Mouse (Mus musculus): ENCODE results near the gene Rpe. TPM values are rescaled to one million over a fixed set of nuclear protein-coding genes. Genes with fewer than 3 reads are reported as not detected.

Gene Rpe
- polyA plus RNA-seq, 1 experiment from 2014 or later: 30.1 TPM

DNA sequence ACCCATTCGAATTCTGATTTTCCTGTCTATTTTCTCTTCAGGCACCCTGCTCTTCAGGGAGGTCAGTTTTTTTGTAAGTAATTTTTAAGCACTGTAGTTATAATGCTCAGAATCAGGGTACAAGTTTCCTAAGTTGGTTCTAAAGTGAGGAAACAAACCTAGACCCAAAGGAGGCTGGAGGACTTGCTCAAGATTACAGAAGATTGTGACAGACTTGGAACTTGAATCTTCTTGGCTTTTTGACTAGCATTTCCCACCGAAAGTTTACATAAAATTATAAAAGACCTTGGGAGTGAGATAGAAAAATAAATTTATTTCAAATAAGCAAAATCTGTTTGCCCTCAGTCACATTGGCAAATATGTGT, 927 bp downstream of the Rpe start:
- no peaks in the 10 kb centered on the region for H3K9me3 ChIP-seq (ENCODE audit: control insufficient read depth, low read length)
- H3K27ac ChIP-seq (replicated peaks in 1 of 2; ENCODE audit: control insufficient read depth in 1 of 2, insufficient read depth in 1 of 2, low read depth in 2 of 2, low read length in 2 of 2): peak overlapping the region in 1 of 2 experiments; percentile 77; a peak in 1 of 4 replicates
- peaks cover 4% of the 10 kb centered on the region for H3K36me3 ChIP-seq (ENCODE audit: control insufficient read depth, insufficient read depth, low read length)
- WGBS: 22% methylated on average over 2 of the region's 2 CpGs
- H3K4me2 ChIP-seq (ENCODE audit: low read length): peak overlapping the region; percentile 68
- peak overlapping the region; percentile 89 for H3K9ac ChIP-seq (ENCODE audit: low read length)
- peak overlapping the region; percentile 75 to 89 for H3K4me3 ChIP-seq (ENCODE audit: control insufficient read depth in 1 of 2, insufficient read depth in 1 of 2, low read depth in 1 of 2, low read length in 2 of 2)
- no peak for ATAC-seq (ENCODE audit: insufficient number of reproducible peaks, insufficient read depth, low FRiP score, low read depth)
- H3K4me1 ChIP-seq (ENCODE audit: control insufficient read depth in 2 of 2, insufficient read depth in 2 of 2, low read length in 2 of 2): peaks cover 6 to 13% of the 10 kb centered on the region in 2 experiments
- H3K27me3 ChIP-seq (ENCODE audit: control insufficient read depth, insufficient read depth, low read length): no peaks in the 10 kb centered on the region

DNA sequence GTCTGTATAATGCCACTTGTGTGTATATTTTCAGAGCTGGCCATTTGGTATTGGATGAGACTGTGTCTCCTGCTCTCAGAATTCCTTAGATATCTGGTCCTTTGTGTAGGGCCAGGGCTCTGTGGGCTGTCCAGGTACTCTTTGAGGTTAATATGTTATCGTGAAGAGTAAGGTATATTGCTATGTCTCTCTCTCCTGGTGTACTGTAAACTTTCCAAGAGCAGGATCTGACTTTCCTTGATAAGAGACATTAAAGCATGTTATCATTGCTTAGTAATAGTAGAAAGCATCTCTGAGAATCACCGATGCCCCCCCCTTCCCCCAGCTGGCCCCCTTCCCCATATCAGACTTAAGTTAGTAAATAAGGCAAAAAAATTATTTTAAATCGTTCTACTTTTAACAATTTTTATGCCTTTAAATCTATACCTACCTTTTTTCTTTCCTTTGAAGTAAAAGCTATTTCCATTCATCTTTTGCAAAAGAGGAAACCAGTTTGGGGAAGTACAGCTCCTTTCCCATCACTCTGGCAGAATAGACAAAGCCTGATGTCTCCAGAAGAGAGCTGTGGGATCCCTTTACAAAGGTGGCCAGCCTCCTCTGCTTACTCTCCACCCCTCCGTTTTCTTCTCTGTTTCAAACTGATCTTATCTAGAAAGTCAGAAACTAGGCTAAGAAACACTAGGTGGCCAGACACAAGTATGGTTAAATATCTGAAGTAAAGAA, 2.2 kb downstream of the Rpe start:
- H3K27me3 ChIP-seq (ENCODE audit: control insufficient read depth, insufficient read depth, low read length): no peaks in the 10 kb centered on the region
- H3K4me3 ChIP-seq (ENCODE audit: control insufficient read depth in 1 of 2, insufficient read depth in 1 of 2, low read depth in 1 of 2, low read length in 2 of 2): no peak overlapping the region
- no peak overlapping the region for H3K27ac ChIP-seq (replicated peaks in 1 of 2; ENCODE audit: control insufficient read depth in 1 of 2, insufficient read depth in 1 of 2, low read depth in 2 of 2, low read length in 2 of 2)
- no peak overlapping the region for H3K9ac ChIP-seq (ENCODE audit: low read length)
- WGBS: 72% methylated on average over 4 of the region's 4 CpGs
- peaks cover 6 to 13% of the 10 kb centered on the region in 2 experiments for H3K4me1 ChIP-seq (ENCODE audit: control insufficient read depth in 2 of 2, insufficient read depth in 2 of 2, low read length in 2 of 2)
- no peak overlapping the region for H3K4me2 ChIP-seq (ENCODE audit: low read length)
- ATAC-seq (ENCODE audit: insufficient number of reproducible peaks, insufficient read depth, low FRiP score, low read depth): no peak
- no peaks in the 10 kb centered on the region for H3K9me3 ChIP-seq (ENCODE audit: control insufficient read depth, low read length)
- H3K36me3 ChIP-seq (ENCODE audit: control insufficient read depth, insufficient read depth, low read length): peaks cover 13% of the 10 kb centered on the region

DNA sequence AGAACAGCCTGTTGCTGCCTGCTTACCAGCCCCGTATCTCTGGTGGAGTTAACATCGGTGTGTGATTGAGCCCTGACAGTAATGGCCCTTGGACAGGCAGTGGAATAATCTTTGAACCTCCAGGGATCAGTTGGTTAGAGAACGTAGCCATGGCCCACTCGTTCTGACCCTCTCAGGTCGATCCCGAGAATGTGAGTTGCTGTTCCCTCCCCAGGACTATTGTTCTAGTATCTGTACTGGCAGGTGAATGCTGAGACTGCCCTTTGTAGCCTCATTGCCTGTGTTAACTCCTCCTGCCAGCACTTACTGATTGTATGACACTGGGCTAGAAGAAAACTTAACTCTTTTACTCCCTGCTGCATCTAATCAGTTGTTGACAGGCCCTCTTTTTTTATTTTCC, 3.9 kb downstream of the Rpe start:
- Histone ChIP-seq H3K9ac (ENCODE audit: low read length) (no peak overlapping the region), H3K4me2 (ENCODE audit: low read length) (no peak overlapping the region; the same call in 1 of the 2 replicates), H3K36me3 (ENCODE audit: control insufficient read depth, insufficient read depth, low read length) (peaks cover 19% of the 10 kb centered on the region), H3K9me3 (ENCODE audit: control insufficient read depth, low read length) (no peaks in the 10 kb centered on the region), H3K27ac (replicated peaks in 1 of 2; ENCODE audit: control insufficient read depth in 1 of 2, insufficient read depth in 1 of 2, low read depth in 2 of 2, low read length in 2 of 2) (no peak overlapping the region), H3K4me1 (ENCODE audit: control insufficient read depth in 2 of 2, insufficient read depth in 2 of 2, low read length in 2 of 2) (peaks cover 6 to 13% of the 10 kb centered on the region in 2 experiments), H3K4me3 (ENCODE audit: control insufficient read depth in 1 of 2, insufficient read depth in 1 of 2, low read depth in 1 of 2, low read length in 2 of 2) (no peak overlapping the region), H3K27me3 (ENCODE audit: control insufficient read depth, insufficient read depth, low read length) (no peaks in the 10 kb centered on the region)
- 35% methylated on average over 6 of the region's 6 CpGs for WGBS
- ATAC-seq (ENCODE audit: insufficient number of reproducible peaks, insufficient read depth, low FRiP score, low read depth): no peak

DNA sequence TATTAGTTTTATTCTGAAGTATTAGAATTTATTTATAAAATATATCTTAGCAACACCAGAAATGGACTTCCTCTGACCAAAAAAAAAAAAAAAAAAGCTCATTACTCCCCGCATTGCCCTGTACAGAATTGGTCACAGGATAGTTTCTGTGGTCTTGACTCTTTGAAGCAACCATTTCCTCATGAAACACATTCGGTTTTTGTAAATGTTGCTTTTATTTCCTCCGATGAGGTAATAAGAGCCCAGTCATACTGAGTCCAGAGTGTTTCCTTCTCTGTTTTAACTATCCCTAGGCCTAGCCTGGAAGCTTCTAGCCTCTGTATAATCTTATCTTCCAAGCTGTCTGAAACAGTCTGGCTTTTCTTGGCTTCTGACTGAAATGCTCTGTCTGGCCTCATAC, 12.2 kb downstream of the Rpe start:
- no peaks in the 10 kb centered on the region for H3K27me3 ChIP-seq (ENCODE audit: control insufficient read depth, insufficient read depth, low read length)
- H3K36me3 ChIP-seq (ENCODE audit: control insufficient read depth, insufficient read depth, low read length): peaks cover 53% of the 10 kb centered on the region

DNA sequence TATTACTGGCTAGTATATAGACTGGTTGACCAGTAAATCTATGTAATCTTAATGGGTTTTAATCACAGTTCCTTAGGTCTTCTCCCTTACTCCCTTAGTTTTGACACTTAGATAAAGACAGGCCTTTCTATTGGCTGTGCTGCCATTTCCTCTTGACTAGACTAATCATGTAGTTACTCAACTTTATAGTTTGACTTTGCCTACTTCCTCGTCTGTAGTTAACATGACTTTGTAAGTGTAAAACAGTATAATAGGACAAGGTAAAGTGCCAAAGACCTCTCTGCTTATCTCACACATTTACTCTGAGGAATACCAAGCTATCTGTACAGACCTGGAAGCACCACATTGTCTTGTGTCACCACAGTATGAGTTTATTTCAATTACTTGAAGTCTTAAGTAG, 29.9 kb downstream of the Rpe start:
- WGBS: 56% methylated on average over 1 of the region's 1 CpGs
- H3K9ac ChIP-seq (ENCODE audit: low read length): no peak overlapping the region
- no peak overlapping the region for H3K27ac ChIP-seq (replicated peaks in 1 of 2; ENCODE audit: control insufficient read depth in 1 of 2, insufficient read depth in 1 of 2, low read depth in 2 of 2, low read length in 2 of 2)
- peaks cover 40% of the 10 kb centered on the region for H3K36me3 ChIP-seq (ENCODE audit: control insufficient read depth, insufficient read depth, low read length)
- no peak overlapping the region for H3K4me2 ChIP-seq (ENCODE audit: low read length)
- no peak for ATAC-seq (ENCODE audit: insufficient number of reproducible peaks, insufficient read depth, low FRiP score, low read depth)
- no peaks in the 10 kb centered on the region for H3K4me1 ChIP-seq (ENCODE audit: control insufficient read depth in 2 of 2, insufficient read depth in 2 of 2, low read length in 2 of 2)
- H3K4me3 ChIP-seq (ENCODE audit: control insufficient read depth in 1 of 2, insufficient read depth in 1 of 2, low read depth in 1 of 2, low read length in 2 of 2): no peak overlapping the region
- H3K27me3 ChIP-seq (ENCODE audit: control insufficient read depth, insufficient read depth, low read length): no peaks in the 10 kb centered on the region
- H3K9me3 ChIP-seq (ENCODE audit: control insufficient read depth, low read length): no peaks in the 10 kb centered on the region

More for the DNA sequence above, 12.2 kb downstream of the Rpe start:
- H3K4me3 ChIP-seq (ENCODE audit: control insufficient read depth in 1 of 2, insufficient read depth in 1 of 2, low read depth in 1 of 2, low read length in 2 of 2): no peak overlapping the region
- H3K9me3 ChIP-seq (ENCODE audit: control insufficient read depth, low read length): 0 out of 2 replicates have a peak, but pooled peaks cover 7% of the 10 kb centered on the region
- H3K27ac ChIP-seq (replicated peaks in 1 of 2; ENCODE audit: control insufficient read depth in 1 of 2, insufficient read depth in 1 of 2, low read depth in 2 of 2, low read length in 2 of 2): no peak overlapping the region
- no peak overlapping the region for H3K9ac ChIP-seq (ENCODE audit: low read length)
- ATAC-seq (ENCODE audit: insufficient number of reproducible peaks, insufficient read depth, low FRiP score, low read depth): no peak
- H3K4me2 ChIP-seq (ENCODE audit: low read length): no peak overlapping the region
- no peaks in the 10 kb centered on the region for H3K4me1 ChIP-seq (ENCODE audit: control insufficient read depth in 2 of 2, insufficient read depth in 2 of 2, low read length in 2 of 2)
- WGBS: 92% methylated on average over 3 of the region's 3 CpGs

DNA sequence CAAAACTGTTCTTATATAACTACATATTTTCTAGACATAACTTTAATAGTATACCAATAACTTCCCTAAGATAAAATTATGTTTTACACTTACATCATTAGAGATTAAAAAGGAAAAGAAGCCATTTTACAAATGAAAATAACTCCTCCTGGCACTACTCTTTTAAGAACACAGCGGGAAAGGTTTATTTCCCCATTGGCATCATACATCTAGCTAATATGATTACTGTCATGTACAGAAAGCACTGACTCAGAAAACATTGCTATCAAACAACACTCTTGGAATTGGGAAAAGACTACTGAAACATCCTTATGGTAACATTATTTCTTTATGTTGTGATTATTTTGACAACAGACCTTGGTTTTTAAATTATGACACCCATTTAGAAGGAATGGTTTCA, 68.1 kb downstream of the Rpe start:
- Histone ChIP-seq H3K4me1 (ENCODE audit: control insufficient read depth in 2 of 2, insufficient read depth in 2 of 2, low read length in 2 of 2) (no peaks in the 10 kb centered on the region), H3K9ac (ENCODE audit: low read length) (no peak overlapping the region), H3K27ac (replicated peaks in 1 of 2; ENCODE audit: control insufficient read depth in 1 of 2, insufficient read depth in 1 of 2, low read depth in 2 of 2, low read length in 2 of 2) (no peak overlapping the region), H3K4me3 (ENCODE audit: control insufficient read depth in 1 of 2, insufficient read depth in 1 of 2, low read depth in 1 of 2, low read length in 2 of 2) (no peak overlapping the region), H3K9me3 (ENCODE audit: control insufficient read depth, low read length) (no peaks in the 10 kb centered on the region), H3K27me3 (ENCODE audit: control insufficient read depth, insufficient read depth, low read length) (no peaks in the 10 kb centered on the region), H3K4me2 (ENCODE audit: low read length) (no peak overlapping the region), H3K36me3 (ENCODE audit: control insufficient read depth, insufficient read depth, low read length) (peaks cover 36% of the 10 kb centered on the region)
- WGBS: 95% methylated on average over 1 of the region's 1 CpGs
- no peak for ATAC-seq (ENCODE audit: insufficient number of reproducible peaks, insufficient read depth, low FRiP score, low read depth)

Other genes with a start within 250 kb of the Rpe start
- 0.07 and 0.12 TPM in 2 replicates for gene Unc80, start 232.5 kb upstream of the Rpe start, polyA plus RNA-seq (2014; fragmentation: Nextera tagmentation; extraction: Ambion mirVana)
- 10.5 and 13.8 TPM in 2 replicates for gene Kansl1l, start 116.7 kb downstream of the Rpe start, polyA plus RNA-seq (2014; fragmentation: Nextera tagmentation; extraction: Ambion mirVana)
- 720 and 759 TPM in 2 replicates for gene Acadl, start 162.4 kb downstream of the Rpe start, polyA plus RNA-seq (2014; fragmentation: Nextera tagmentation; extraction: Ambion mirVana)
- gene Myl1, start 244.6 kb downstream of the Rpe start, polyA plus RNA-seq (2014; fragmentation: Nextera tagmentation; extraction: Ambion mirVana): 491 and 610 TPM in 2 replicates

All from heart, embryonic 14.5 days (tissue).